Mouse (Mus musculus): ENCODE data around the gene Cst8. TPM values are rescaled to one million over a fixed set of nuclear protein-coding genes. Genes with fewer than 3 reads are reported as not detected.

The Cst8 gene
- polyA plus RNA-seq, 1 experiment from 2014 or later, result not detected

DNA sequence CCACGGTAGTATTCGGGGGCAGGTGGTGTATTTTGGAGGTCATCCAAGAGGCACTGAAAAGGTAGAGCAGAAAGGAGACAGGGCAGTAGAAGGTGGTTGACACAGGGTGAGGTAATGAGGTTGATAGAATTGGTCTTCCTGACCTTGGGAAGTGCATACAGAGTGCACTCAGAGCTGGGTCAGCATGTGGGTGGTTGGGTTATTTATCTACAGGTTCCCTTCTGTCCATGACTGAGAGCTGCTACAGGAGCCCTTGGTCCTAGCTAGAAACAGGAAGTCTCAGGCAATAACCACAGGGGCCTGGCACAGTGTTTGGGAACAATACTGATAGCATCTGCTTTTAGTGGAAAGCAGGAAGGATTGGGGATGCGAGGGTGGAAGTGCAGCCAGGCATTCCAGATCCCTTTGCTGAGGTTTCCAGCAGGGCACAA, 2.9 kb downstream of the Cst8 start:
- no peaks in the 10 kb centered on the region for H3K36me3 ChIP-seq (ENCODE audit: control insufficient read depth, insufficient read depth, low read length)
- no peaks in the 10 kb centered on the region for H3K27me3 ChIP-seq (replicated peaks; ENCODE audit: control insufficient read depth, insufficient read depth, low read length)
- no peaks in the 10 kb centered on the region for H3K4me1 ChIP-seq (replicated peaks; ENCODE audit: control insufficient read depth, insufficient read depth, low read length)
- no peaks in the 10 kb centered on the region for H3K9me3 ChIP-seq (ENCODE audit: control insufficient read depth, low read length)
- WGBS, result 41% methylated on average over 3 of the region's 3 CpGs
- no peak overlapping the region for H3K4me3 ChIP-seq (ENCODE audit: low read depth, low read length)
- no peak overlapping the region for H3K4me2 ChIP-seq
- no peak overlapping the region for H3K9ac ChIP-seq (ENCODE audit: low read depth, low read length)
- no peak overlapping the region for H3K27ac ChIP-seq (ENCODE audit: low read depth, low read length)
- ATAC-seq (replicated peaks; ENCODE audit: low FRiP score), result no peak
- DNase-seq (ENCODE audit: low spot score), result no peak

- Histone ChIP-seq H3K36me3 (ENCODE audit: control insufficient read depth, insufficient read depth, low read length) (no peaks in the 10 kb centered on the region), H3K4me2 (no peak overlapping the region), H3K27me3 (replicated peaks; ENCODE audit: control insufficient read depth, insufficient read depth, low read length) (no peaks in the 10 kb centered on the region), H3K9me3 (ENCODE audit: control insufficient read depth, low read length) (no peaks in the 10 kb centered on the region), H3K4me3 (ENCODE audit: low read depth, low read length) (no peak overlapping the region), H3K9ac (ENCODE audit: low read depth, low read length) (no peak overlapping the region), H3K4me1 (replicated peaks; ENCODE audit: control insufficient read depth, insufficient read depth, low read length) (no peaks in the 10 kb centered on the region), H3K27ac (ENCODE audit: low read depth, low read length) (no peak overlapping the region)
- DNase-seq (ENCODE audit: low spot score) (no peak), ATAC-seq (replicated peaks; ENCODE audit: low FRiP score) (no peak)
- WGBS, result 76% methylated on average over 6 of the region's 6 CpGs
These were observed 8.1 kb downstream of the Cst8 start for GRCm38 (mm10) chr2:148806696-148807095.

DNA sequence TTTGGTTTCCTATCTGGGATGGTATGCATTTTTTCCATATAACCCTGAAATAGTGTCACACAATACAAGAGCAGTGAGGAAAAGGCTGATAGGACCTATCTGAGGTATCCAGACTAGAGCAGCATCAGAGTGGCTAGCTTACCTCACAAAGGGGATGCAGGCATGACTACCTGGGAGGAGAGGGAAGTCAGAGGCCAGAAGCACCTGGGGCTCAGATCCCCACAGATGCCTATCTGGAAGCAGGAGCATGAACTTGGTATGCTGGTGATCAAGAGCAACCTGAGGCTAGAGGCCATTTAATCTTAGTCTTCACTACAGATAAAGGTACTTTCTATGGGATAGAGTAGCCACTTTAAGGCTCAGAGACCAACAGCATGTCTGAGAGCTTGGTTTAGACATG, 21.3 kb downstream of the Cst8 start, which contains the start of gene Cst13:
Gene Cst13 (plus strand): TSS at position 173 of the 400 bp plus-strand sequence.
- Histone ChIP-seq H3K9ac (ENCODE audit: low read depth, low read length) (no peak within 1 kb of the TSS), H3K4me3 (ENCODE audit: low read depth, low read length) (no peak within 1 kb of the TSS), H3K27me3 (replicated peaks; ENCODE audit: control insufficient read depth, insufficient read depth, low read length) (no peaks in the 10 kb centered on the region), H3K27ac (ENCODE audit: low read depth, low read length) (no peak within 1 kb of the TSS), H3K36me3 (ENCODE audit: control insufficient read depth, insufficient read depth, low read length) (no peaks in the 10 kb centered on the region), H3K4me1 (replicated peaks; ENCODE audit: control insufficient read depth, insufficient read depth, low read length) (no peaks in the 10 kb centered on the region), H3K9me3 (ENCODE audit: control insufficient read depth, low read length) (no peaks in the 10 kb centered on the region), H3K4me2 (no peak within 1 kb of the TSS)
- no peak for DNase-seq (ENCODE audit: low spot score)
- ATAC-seq (replicated peaks; ENCODE audit: low FRiP score), result no peak

- Histone ChIP-seq H3K4me2 (no peak overlapping the region), H3K27ac (ENCODE audit: low read depth, low read length) (no peak overlapping the region), H3K9me3 (ENCODE audit: control insufficient read depth, low read length) (no peaks in the 10 kb centered on the region), H3K4me1 (replicated peaks; ENCODE audit: control insufficient read depth, insufficient read depth, low read length) (no peaks in the 10 kb centered on the region), H3K27me3 (replicated peaks; ENCODE audit: control insufficient read depth, insufficient read depth, low read length) (no peaks in the 10 kb centered on the region), H3K36me3 (ENCODE audit: control insufficient read depth, insufficient read depth, low read length) (no peaks in the 10 kb centered on the region), H3K9ac (ENCODE audit: low read depth, low read length) (no peak overlapping the region), H3K4me3 (ENCODE audit: low read depth, low read length) (no peak overlapping the region)
- DNase-seq (ENCODE audit: low spot score) (no peak), ATAC-seq (replicated peaks; ENCODE audit: low FRiP score) (no peak)
- 41% methylated on average over 1 of the region's 1 CpGs for WGBS
These were observed 27.4 kb downstream of the Cst8 start for GRCm38 (mm10) chr2:148825986-148826385.

DNA sequence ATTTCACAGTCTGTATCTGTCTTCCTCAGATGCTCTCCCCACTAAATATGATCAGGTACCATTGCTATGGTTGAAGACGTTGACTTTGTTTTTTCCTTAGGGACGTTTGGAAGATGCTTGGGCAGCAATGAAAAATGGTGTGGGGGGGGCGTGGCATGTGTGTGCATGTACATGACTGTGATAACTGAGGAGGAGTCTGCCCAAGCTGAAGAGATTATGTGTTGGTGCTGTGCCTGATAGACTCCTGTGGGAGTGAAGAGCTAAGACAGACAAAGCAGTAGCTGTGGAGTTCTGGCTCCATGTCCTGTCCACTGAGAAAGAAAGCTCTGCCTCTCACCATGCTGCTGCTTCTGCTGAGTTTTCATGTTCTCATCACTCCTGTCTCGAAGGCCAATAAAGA, 36.3 kb downstream of the Cst8 start, which contains the start of gene Cst9:
Gene Cst9 (plus strand): TSS at position 236 of the 400 bp plus-strand sequence.
- ATAC-seq (replicated peaks; ENCODE audit: low FRiP score), result no peak
- no peaks in the 10 kb centered on the region for H3K4me1 ChIP-seq (replicated peaks; ENCODE audit: control insufficient read depth, insufficient read depth, low read length)
- no peak for DNase-seq (ENCODE audit: low spot score)
- no peak within 1 kb of the TSS for H3K9ac ChIP-seq (ENCODE audit: low read depth, low read length)
- no peak within 1 kb of the TSS for H3K27ac ChIP-seq (ENCODE audit: low read depth, low read length)
- H3K4me3 ChIP-seq (ENCODE audit: low read depth, low read length), result no peak within 1 kb of the TSS
- no peaks in the 10 kb centered on the region for H3K27me3 ChIP-seq (replicated peaks; ENCODE audit: control insufficient read depth, insufficient read depth, low read length)
- H3K9me3 ChIP-seq (ENCODE audit: control insufficient read depth, low read length), result no peaks in the 10 kb centered on the region
- H3K36me3 ChIP-seq (ENCODE audit: control insufficient read depth, insufficient read depth, low read length), result no peaks in the 10 kb centered on the region
- WGBS, result 59% methylated on average over 4 of the region's 4 CpGs
- no peak within 1 kb of the TSS for H3K4me2 ChIP-seq

DNA sequence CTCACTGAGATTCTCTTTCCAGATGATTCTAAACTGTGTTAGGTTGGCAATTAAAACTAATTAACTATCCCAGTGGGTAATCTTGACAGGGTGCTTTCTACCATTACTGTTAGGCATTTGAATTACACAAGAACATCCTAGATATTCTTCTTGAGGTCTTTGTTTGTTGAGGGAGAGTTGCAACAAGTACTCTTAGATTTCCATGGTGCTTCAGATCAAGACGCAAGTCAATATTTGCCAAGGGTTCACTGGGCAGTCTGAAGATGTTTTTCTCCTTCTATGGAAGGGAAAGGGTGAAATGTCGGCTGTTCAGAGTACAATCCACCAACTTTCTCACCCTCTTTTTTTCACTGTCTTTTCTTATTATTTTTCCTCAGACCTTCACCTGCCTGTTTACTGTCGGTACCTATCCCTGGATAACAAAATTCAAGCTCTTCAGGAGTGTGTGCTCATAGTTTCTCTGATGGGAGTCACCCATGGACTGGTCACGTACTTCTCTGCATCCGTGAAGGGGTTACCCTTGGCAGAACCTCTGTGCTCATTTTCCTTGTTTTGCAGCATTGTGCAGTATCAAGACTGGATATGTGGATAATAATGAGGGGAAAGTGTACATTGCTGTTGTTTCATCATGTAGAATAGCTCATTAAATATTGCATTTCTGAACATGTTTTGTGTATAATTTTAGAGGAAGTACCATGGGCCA, 39.6 kb downstream of the Cst8 start:
- H3K4me2 ChIP-seq, result no peak overlapping the region
- H3K27ac ChIP-seq (ENCODE audit: low read depth, low read length), result no peak overlapping the region
- DNase-seq (ENCODE audit: low spot score) (no peak), ATAC-seq (replicated peaks; ENCODE audit: low FRiP score) (no peak)
- no peaks in the 10 kb centered on the region for H3K36me3 ChIP-seq (ENCODE audit: control insufficient read depth, insufficient read depth, low read length)
- H3K27me3 ChIP-seq (replicated peaks; ENCODE audit: control insufficient read depth, insufficient read depth, low read length), result no peaks in the 10 kb centered on the region
- H3K4me3 ChIP-seq (ENCODE audit: low read depth, low read length), result no peak overlapping the region
- no peaks in the 10 kb centered on the region for H3K4me1 ChIP-seq (replicated peaks; ENCODE audit: control insufficient read depth, insufficient read depth, low read length)
- 82% methylated on average over 5 of the region's 5 CpGs for WGBS
- H3K9ac ChIP-seq (ENCODE audit: low read depth, low read length), result no peak overlapping the region
- no peaks in the 10 kb centered on the region for H3K9me3 ChIP-seq (ENCODE audit: control insufficient read depth, low read length)

GRCm38 (mm10) chr2:148839224-148839623, 40.6 kb downstream of the Cst8 start:
- Histone ChIP-seq H3K4me1 (replicated peaks; ENCODE audit: control insufficient read depth, insufficient read depth, low read length) (no peaks in the 10 kb centered on the region), H3K27ac (ENCODE audit: low read depth, low read length) (no peak overlapping the region), H3K9ac (ENCODE audit: low read depth, low read length) (no peak overlapping the region), H3K9me3 (ENCODE audit: control insufficient read depth, low read length) (no peaks in the 10 kb centered on the region), H3K4me3 (ENCODE audit: low read depth, low read length) (no peak overlapping the region), H3K27me3 (replicated peaks; ENCODE audit: control insufficient read depth, insufficient read depth, low read length) (no peaks in the 10 kb centered on the region), H3K36me3 (ENCODE audit: control insufficient read depth, insufficient read depth, low read length) (no peaks in the 10 kb centered on the region), H3K4me2 (no peak overlapping the region)
- 66% methylated on average over 2 of the region's 2 CpGs for WGBS
- ATAC-seq (replicated peaks; ENCODE audit: low FRiP score) (no peak), DNase-seq (ENCODE audit: low spot score) (no peak)

DNA sequence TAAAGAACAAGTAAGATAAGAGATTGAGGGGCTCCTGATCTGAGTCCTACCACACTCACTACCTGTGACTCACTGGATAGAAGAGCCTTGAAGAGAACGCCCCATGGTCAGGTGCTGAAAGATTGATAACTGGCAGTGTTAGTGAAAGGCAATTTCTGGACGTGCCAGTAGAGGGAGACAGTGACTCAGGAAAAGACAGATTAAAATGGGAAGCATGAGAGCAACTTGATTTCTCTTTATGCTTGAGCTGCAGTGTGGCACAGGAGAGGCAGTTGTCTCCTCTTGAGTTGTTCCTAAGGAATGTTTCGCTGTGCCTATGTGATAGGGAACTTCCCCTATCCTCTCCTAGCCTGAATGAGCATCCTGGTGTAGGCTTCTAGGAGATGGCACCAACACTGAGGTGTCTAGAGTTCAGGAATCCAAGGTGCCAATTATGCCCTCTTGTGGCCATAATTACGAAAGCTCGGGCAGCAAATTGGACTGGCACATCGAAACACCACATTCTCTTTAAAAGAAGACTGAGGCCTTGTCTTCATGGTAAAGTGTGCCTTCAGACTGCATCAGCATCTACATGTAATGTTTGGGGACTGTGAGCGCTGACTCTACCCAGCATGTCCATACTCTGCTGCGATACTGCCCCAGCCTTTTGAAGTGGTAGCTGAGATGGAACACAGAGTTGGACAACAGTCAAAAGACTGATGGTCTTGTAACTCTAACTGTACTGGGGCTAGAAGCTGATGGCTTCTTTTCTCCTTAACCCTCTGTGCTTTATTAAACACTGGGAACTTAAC, 52.7 kb downstream of the Cst8 start:
- H3K4me2 ChIP-seq, result no peak overlapping the region

More for the DNA sequence above, 52.7 kb downstream of the Cst8 start:
- no peak overlapping the region for H3K9ac ChIP-seq (ENCODE audit: low read depth, low read length)
- H3K9me3 ChIP-seq (ENCODE audit: control insufficient read depth, low read length), result no peaks in the 10 kb centered on the region
- H3K36me3 ChIP-seq (ENCODE audit: control insufficient read depth, insufficient read depth, low read length), result no peaks in the 10 kb centered on the region
- H3K27ac ChIP-seq (ENCODE audit: low read depth, low read length), result no peak overlapping the region
- no peak overlapping the region for H3K4me3 ChIP-seq (ENCODE audit: low read depth, low read length)
- H3K4me1 ChIP-seq (replicated peaks; ENCODE audit: control insufficient read depth, insufficient read depth, low read length), result no peaks in the 10 kb centered on the region
- H3K27me3 ChIP-seq (replicated peaks; ENCODE audit: control insufficient read depth, insufficient read depth, low read length), result no peaks in the 10 kb centered on the region
- WGBS, result 43% methylated on average over 8 of the region's 8 CpGs
- DNase-seq (ENCODE audit: low spot score) (peak; percentile 50), ATAC-seq (replicated peaks; ENCODE audit: low FRiP score) (peak; percentile 79)
